Mouse (Mus musculus) cortical plate, adult 2 months (tissue): ENCODE measurements around the gene Cacng8.

Experiments
- CTCF ChIP-seq: fragments of 200-500 bp; IDR thresholded peaks from 2 replicates; pipeline ENCODE4 v1.5.1; 2011; ENCODE audit warnings: mild to moderate bottlenecking, control low read depth, low read length; ENCODE audit not compliant: insufficient read depth; ENCODE audit errors: extremely low read depth
- POLR2A ChIP-seq: fragments of 200-500 bp; IDR thresholded peaks from 2 replicates; pipeline ENCODE4 v1.6.1; 2011; ENCODE audit warnings: mild to moderate bottlenecking, low read length, control low read depth; ENCODE audit not compliant: insufficient read depth; ENCODE audit errors: extremely low read depth

DNA sequence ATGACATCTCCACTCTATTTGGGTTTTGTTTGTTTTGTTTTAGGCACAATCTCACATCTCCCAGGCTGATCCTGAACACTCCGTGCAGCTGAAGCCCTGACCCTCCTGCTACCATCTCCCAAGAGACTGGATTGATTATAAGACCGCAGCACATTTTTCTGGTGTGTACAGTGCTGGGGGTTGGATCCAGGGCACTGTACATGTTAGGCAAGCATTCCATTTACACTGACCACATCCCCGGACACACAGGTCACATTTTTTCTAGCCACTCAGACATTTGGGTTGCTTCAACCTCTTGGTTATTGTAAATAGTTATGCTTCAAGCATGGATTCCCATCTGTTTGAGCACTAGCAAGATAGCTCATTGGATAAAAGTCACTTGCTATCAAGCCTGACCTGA, 56.1 kb downstream of the Cacng8 start:
- TF ChIP-seq CTCF, result no peak
- TF ChIP-seq POLR2A, result no peak
